Mouse (Mus musculus): ENCODE measurements around the gene Pcif1.
"Not testable (repeated sequence)": the region's sequence is repeated elsewhere in the genome, so short reads cannot be mapped to it uniquely, and the experiment has no call there.

Gene Pcif1

GRCm38 (mm10) chr2:164879228-164879567 lies at the start of gene Pcif1:
Gene Pcif1, plus strand, starts transcription at chr2:164879304.
- peak; percentile 98 for DNase-seq (ENCODE audit: low spot score)

- no peak for DNase-seq (ENCODE audit: low spot score)
Observed at GRCm38 (mm10) chr2:164831029-164831428, 48.1 kb upstream of the Pcif1 start.

- no peak for DNase-seq (ENCODE audit: low spot score)
Observed at GRCm38 (mm10) chr2:164832032-164832747, 46.9 kb upstream of the Pcif1 start.

- peak; percentile 29 for DNase-seq (ENCODE audit: low spot score)
Observed at GRCm38 (mm10) chr2:164832748-164833301, 46.3 kb upstream of the Pcif1 start, which contains the start of gene Ctsa. Gene Ctsa, plus strand, starts transcription at chr2:164832873.

GRCm38 (mm10) chr2:164833314-164833959 lies 45.7 kb upstream of the Pcif1 start, which contains the start of gene Neurl2:
Gene Neurl2, minus strand, starts transcription at chr2:164833456.
- DNase-seq (ENCODE audit: low spot score) = peak; percentile 90

- DNase-seq (ENCODE audit: low spot score) = no peak
Observed at GRCm38 (mm10) chr2:164834531-164834930, 44.6 kb upstream of the Pcif1 start.

- no peak for DNase-seq (ENCODE audit: low spot score)
Observed at GRCm38 (mm10) chr2:164835164-164835563, 43.9 kb upstream of the Pcif1 start.

- no peak for DNase-seq (ENCODE audit: low spot score)
Observed at GRCm38 (mm10) chr2:164845782-164846181, 33.3 kb upstream of the Pcif1 start.

- DNase-seq (ENCODE audit: low spot score) = no peak
Observed at GRCm38 (mm10) chr2:164850061-164850460, 29.0 kb upstream of the Pcif1 start.

GRCm38 (mm10) chr2:164855572-164855971 lies 23.5 kb upstream of the Pcif1 start:
- not testable (repeated sequence) for DNase-seq (ENCODE audit: low spot score)

GRCm38 (mm10) chr2:164856309-164857100 lies 22.6 kb upstream of the Pcif1 start:
- no peak for DNase-seq (ENCODE audit: low spot score)

- no peak for DNase-seq (ENCODE audit: low spot score)
Observed at GRCm38 (mm10) chr2:164857101-164857821, 21.8 kb upstream of the Pcif1 start, which contains the start of gene Pltp. Gene Pltp, minus strand, starts transcription at chr2:164857711.

GRCm38 (mm10) chr2:164857842-164858553 lies 21.1 kb upstream of the Pcif1 start:
- DNase-seq (ENCODE audit: low spot score) = no peak

GRCm38 (mm10) chr2:164859155-164859554 lies 19.9 kb upstream of the Pcif1 start:
- DNase-seq (ENCODE audit: low spot score) = no peak

- no peak for DNase-seq (ENCODE audit: low spot score)
Observed at GRCm38 (mm10) chr2:164859640-164860432, 19.3 kb upstream of the Pcif1 start.

- no peak for DNase-seq (ENCODE audit: low spot score)
Observed at GRCm38 (mm10) chr2:164861094-164861493, 18.0 kb upstream of the Pcif1 start.

GRCm38 (mm10) chr2:164862179-164862861 lies 16.8 kb upstream of the Pcif1 start:
- DNase-seq (ENCODE audit: low spot score) = no peak

- not testable (repeated sequence) for DNase-seq (ENCODE audit: low spot score)
Observed at GRCm38 (mm10) chr2:164863411-164863810, 15.7 kb upstream of the Pcif1 start.

- no peak for DNase-seq (ENCODE audit: low spot score)
Observed at GRCm38 (mm10) chr2:164864593-164864992, 14.5 kb upstream of the Pcif1 start.
